Mouse (Mus musculus) macrophage (primary cell): ENCODE measurements around the gene Abca5. TPM values are rescaled to one million over a fixed set of nuclear protein-coding genes. Genes with fewer than 3 reads are reported as not detected.

Experiments used
- H3K27ac ChIP-seq: fragments of 350-480 bp; formaldehyde crosslinking; 2 replicates; pipeline ENCODE4 v1.9.0; 2021
- H3K36me3 ChIP-seq: fragments of 350-480 bp; formaldehyde crosslinking; 2 replicates; pipeline ENCODE4 v1.9.0; 2021; ENCODE audit errors: inconsistent target
- H3K4me3 ChIP-seq: fragments of 350-480 bp; formaldehyde crosslinking; 2 replicates; pipeline ENCODE4 v1.9.0; 2021; ENCODE audit errors: inconsistent target
- H3K79me2 ChIP-seq: fragments of 350-480 bp; formaldehyde crosslinking; 2 replicates; pipeline ENCODE4 v1.9.0; 2021; ENCODE audit errors: inconsistent target
- WGBS: methylation state at CpG from one replicate; pipeline ENCODE4 v1.1.7; 2026; ENCODE audit warnings: inconsistent platforms; ENCODE audit not compliant: missing documents; 5-methylcytosine and 5-hydroxymethylcytosine counted together
- polyA plus RNA-seq: library from polyadenylated mRNA; stranded (reverse); fragments of 250-400 nt; gene quantifications from 3 replicates; pipeline ENCODE4 v1.2.4, GENCODE M21; 2018; ENCODE audit warnings: inconsistent platforms

Gene Abca5
- polyA plus RNA-seq, 1 experiment from 2014 or later: 0.30 TPM

GRCm38 (mm10) chr11:110354261-110354660 is 16.7 kb upstream of the Abca5 start:
- H3K36me3 ChIP-seq: no peaks in the 10 kb centered on the region
- 92% methylated on average over 9 of the region's 9 CpGs for WGBS
- H3K4me3 ChIP-seq: no peak overlapping the region
- no peak overlapping the region for H3K27ac ChIP-seq
- H3K79me2 ChIP-seq: no peaks in the 10 kb centered on the region

- 75% methylated on average over 2 of the region's 2 CpGs for WGBS
- Histone ChIP-seq H3K79me2 (no peaks in the 10 kb centered on the region), H3K27ac (no peak overlapping the region), H3K36me3 (no peaks in the 10 kb centered on the region), H3K4me3 (no peak overlapping the region)
Observed at GRCm38 (mm10) chr11:110348170-110348569, 10.7 kb upstream of the Abca5 start.

- WGBS: 41% methylated on average over 6 of the region's 6 CpGs
Observed at GRCm38 (mm10) chr11:110347768-110348167, 10.3 kb upstream of the Abca5 start.

GRCm38 (mm10) chr11:110336814-110337288 is 665 bp downstream of the Abca5 start:
- H3K36me3 ChIP-seq: no peaks in the 10 kb centered on the region
- 3% methylated on average over 18 of the region's 18 CpGs for WGBS
- no peak overlapping the region for H3K27ac ChIP-seq
- no peaks in the 10 kb centered on the region for H3K79me2 ChIP-seq
- H3K4me3 ChIP-seq: peak overlapping the region; percentile 43

More at GRCm38 (mm10) chr11:110347768-110348167, 10.3 kb upstream of the Abca5 start:
- Histone ChIP-seq H3K4me3 (no peak overlapping the region), H3K27ac (no peak overlapping the region), H3K79me2 (no peaks in the 10 kb centered on the region), H3K36me3 (no peaks in the 10 kb centered on the region)

GRCm38 (mm10) chr11:110330093-110330492 is 7.4 kb downstream of the Abca5 start:
- WGBS: 82% methylated on average over 6 of the region's 6 CpGs
- Histone ChIP-seq H3K79me2 (no peaks in the 10 kb centered on the region), H3K27ac (no peak overlapping the region), H3K36me3 (no peaks in the 10 kb centered on the region), H3K4me3 (no peak overlapping the region)

- H3K79me2 ChIP-seq: no peaks in the 10 kb centered on the region
- no peaks in the 10 kb centered on the region for H3K36me3 ChIP-seq
- 93% methylated on average over 7 of the region's 8 CpGs for WGBS
- H3K27ac ChIP-seq: no peak overlapping the region
- no peak overlapping the region for H3K4me3 ChIP-seq
Observed at GRCm38 (mm10) chr11:110322266-110322665, 15.2 kb downstream of the Abca5 start.

GRCm38 (mm10) chr11:110306475-110307168 is 30.9 kb downstream of the Abca5 start:
- 93% methylated on average over 12 of the region's 12 CpGs for WGBS
- Histone ChIP-seq H3K4me3 (no peak overlapping the region), H3K27ac (no peak overlapping the region), H3K79me2 (no peaks in the 10 kb centered on the region), H3K36me3 (no peaks in the 10 kb centered on the region)

- Histone ChIP-seq H3K4me3 (no peak overlapping the region), H3K36me3 (no peaks in the 10 kb centered on the region)
- 97% methylated on average over 3 of the region's 3 CpGs for WGBS
Observed at GRCm38 (mm10) chr11:110303411-110303810, 34.1 kb downstream of the Abca5 start.

GRCm38 (mm10) chr11:110297917-110298533 is 39.5 kb downstream of the Abca5 start:
- H3K79me2 ChIP-seq: no peaks in the 10 kb centered on the region
- no peak overlapping the region for H3K4me3 ChIP-seq
- 86% methylated on average over 13 of the region's 13 CpGs for WGBS
- no peaks in the 10 kb centered on the region for H3K36me3 ChIP-seq
- no peak overlapping the region for H3K27ac ChIP-seq

More at GRCm38 (mm10) chr11:110303411-110303810, 34.1 kb downstream of the Abca5 start:
- Histone ChIP-seq H3K27ac (no peak overlapping the region), H3K79me2 (no peaks in the 10 kb centered on the region)

- no peak overlapping the region for H3K27ac ChIP-seq
- H3K36me3 ChIP-seq: no peaks in the 10 kb centered on the region
- no peak overlapping the region for H3K4me3 ChIP-seq
- no peaks in the 10 kb centered on the region for H3K79me2 ChIP-seq
- WGBS: 67% methylated on average over 2 of the region's 2 CpGs
Observed at GRCm38 (mm10) chr11:110290586-110290985, 46.9 kb downstream of the Abca5 start.

- Histone ChIP-seq H3K4me3 (no peak overlapping the region), H3K27ac (no peak overlapping the region), H3K79me2 (no peaks in the 10 kb centered on the region), H3K36me3 (no peaks in the 10 kb centered on the region)
- 96% methylated on average over 3 of the region's 3 CpGs for WGBS
Observed at GRCm38 (mm10) chr11:110288423-110288822, 49.1 kb downstream of the Abca5 start.

GRCm38 (mm10) chr11:110287694-110288093 is 49.8 kb downstream of the Abca5 start:
- WGBS: 76% methylated on average over 7 of the region's 9 CpGs

GRCm38 (mm10) chr11:110286331-110286730 is 51.2 kb downstream of the Abca5 start:
- H3K4me3 ChIP-seq: no peak overlapping the region
- 92% methylated on average over 3 of the region's 3 CpGs for WGBS
- H3K79me2 ChIP-seq: no peaks in the 10 kb centered on the region
- no peaks in the 10 kb centered on the region for H3K36me3 ChIP-seq
- no peak overlapping the region for H3K27ac ChIP-seq

More at GRCm38 (mm10) chr11:110287694-110288093, 49.8 kb downstream of the Abca5 start:
- Histone ChIP-seq H3K4me3 (no peak overlapping the region), H3K36me3 (no peaks in the 10 kb centered on the region), H3K79me2 (no peaks in the 10 kb centered on the region), H3K27ac (no peak overlapping the region)

- H3K79me2 ChIP-seq: no peaks in the 10 kb centered on the region
- WGBS: 26% methylated on average over 10 of the region's 10 CpGs
- H3K27ac ChIP-seq: no peak overlapping the region
- no peaks in the 10 kb centered on the region for H3K36me3 ChIP-seq
- H3K4me3 ChIP-seq: no peak overlapping the region
Observed at GRCm38 (mm10) chr11:110284849-110285248, 52.7 kb downstream of the Abca5 start.

GRCm38 (mm10) chr11:110284185-110284787 is 53.2 kb downstream of the Abca5 start:
- no peaks in the 10 kb centered on the region for H3K36me3 ChIP-seq
- 38% methylated on average over 9 of the region's 9 CpGs for WGBS
- no peak overlapping the region for H3K4me3 ChIP-seq
- no peaks in the 10 kb centered on the region for H3K79me2 ChIP-seq
- H3K27ac ChIP-seq: no peak overlapping the region
